Mouse (Mus musculus): ENCODE measurements around the gene Bco2.

Gene Bco2

DNA sequence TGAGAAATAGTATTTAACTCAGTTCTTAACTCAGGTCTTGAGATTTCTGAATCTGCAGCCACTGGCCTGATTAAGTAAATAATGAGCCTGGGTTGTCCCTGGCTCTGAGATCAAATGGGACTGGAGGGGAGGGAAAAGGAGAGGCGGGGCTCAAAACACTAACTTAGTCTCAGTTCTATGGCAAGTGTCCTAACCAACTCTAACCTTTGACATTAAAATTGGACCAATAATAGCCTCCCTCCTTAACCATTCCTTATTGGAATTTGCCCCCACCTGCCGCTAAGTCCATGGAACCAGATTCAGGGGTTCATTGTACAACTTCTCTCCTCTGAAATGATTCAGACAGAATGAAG is at the start of gene Bco2:
Gene Bco2, minus strand, starts transcription at position 88 of the 353 bp plus-strand sequence.
- no peak for DNase-seq

DNA sequence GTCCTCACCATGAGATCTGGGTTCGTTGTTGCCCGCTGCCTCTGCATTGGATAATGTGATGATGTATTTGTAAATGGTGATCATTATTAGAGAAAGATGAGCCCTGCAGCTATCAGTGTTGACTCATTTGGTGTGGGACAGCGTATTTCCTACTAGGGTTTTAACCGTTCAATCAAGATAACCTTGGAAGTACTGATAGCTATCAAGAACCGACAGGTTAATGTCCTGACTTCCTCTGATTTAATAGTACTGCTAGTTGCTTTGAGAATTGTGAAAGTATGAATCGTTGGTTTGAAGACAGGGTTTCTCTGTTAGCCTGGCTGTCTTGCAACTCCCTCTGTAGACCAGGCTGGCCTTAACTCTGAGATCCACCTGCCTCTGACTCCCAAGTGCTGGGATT is 49.4 kb upstream of the Bco2 start:
- no peak for DNase-seq

DNA sequence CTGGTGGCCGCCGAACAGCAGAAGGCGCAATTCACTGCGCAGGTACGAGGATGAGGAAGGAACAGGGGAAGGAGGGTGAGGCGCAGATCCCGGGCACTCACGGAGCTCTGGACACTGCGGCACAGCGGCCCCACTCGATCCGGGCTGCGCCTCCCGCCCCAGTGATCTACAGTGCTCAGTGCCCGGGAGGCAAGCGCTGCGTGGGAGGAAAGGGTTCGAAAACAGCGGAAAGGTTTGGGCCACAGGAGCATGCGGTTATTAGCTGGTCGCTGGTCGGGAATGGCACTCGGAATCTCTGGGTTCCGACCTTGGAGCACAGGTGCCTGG is 49.0 kb upstream of the Bco2 start:
- DNase-seq: no peak

DNA sequence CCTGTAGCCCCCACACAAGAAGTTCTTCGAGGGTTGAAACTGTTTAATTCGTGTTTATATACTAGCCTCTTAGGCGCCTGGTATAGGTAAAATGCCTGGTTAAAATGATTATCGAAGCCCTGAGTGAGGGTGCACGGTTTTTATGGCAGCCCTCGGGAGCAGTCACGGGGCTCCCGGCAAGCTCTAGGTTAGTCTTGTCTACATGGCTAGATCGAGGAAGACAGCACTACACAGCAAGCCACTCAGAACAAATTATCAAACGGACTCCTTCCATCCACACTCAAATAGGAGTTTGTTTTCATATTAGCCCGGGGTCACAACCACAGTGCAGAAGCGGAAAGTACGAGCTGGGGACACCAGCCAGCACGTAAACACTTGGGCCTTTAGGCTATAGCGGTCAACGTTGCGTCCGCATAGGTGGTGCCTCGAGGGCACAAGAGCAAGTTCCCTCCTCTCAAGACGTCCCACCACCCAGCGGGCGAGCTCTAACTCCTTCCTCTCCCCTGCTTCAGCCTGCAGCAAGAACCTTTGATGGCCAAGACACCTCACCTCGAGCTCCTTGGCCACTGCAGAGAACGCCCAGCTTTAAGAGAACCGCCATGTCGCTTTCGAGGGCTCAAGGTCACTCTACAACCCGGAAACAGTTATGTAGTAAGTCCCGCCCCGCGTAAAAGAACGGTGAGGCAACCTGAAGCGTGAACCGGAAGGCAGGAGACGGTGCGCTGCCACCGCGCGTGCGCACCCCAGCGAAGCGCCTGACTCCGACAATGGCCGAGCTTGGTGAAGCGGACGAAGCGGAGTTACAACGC is 48.4 kb upstream of the Bco2 start, which contains the start of the genes Sdhd and Timm8b:
Gene Sdhd, minus strand, starts transcription at position 624 of the 809 bp plus-strand sequence.
Gene Timm8b, plus strand, starts transcription at position 722 of the 809 bp plus-strand sequence.
- peak; percentile 92 for DNase-seq

DNA sequence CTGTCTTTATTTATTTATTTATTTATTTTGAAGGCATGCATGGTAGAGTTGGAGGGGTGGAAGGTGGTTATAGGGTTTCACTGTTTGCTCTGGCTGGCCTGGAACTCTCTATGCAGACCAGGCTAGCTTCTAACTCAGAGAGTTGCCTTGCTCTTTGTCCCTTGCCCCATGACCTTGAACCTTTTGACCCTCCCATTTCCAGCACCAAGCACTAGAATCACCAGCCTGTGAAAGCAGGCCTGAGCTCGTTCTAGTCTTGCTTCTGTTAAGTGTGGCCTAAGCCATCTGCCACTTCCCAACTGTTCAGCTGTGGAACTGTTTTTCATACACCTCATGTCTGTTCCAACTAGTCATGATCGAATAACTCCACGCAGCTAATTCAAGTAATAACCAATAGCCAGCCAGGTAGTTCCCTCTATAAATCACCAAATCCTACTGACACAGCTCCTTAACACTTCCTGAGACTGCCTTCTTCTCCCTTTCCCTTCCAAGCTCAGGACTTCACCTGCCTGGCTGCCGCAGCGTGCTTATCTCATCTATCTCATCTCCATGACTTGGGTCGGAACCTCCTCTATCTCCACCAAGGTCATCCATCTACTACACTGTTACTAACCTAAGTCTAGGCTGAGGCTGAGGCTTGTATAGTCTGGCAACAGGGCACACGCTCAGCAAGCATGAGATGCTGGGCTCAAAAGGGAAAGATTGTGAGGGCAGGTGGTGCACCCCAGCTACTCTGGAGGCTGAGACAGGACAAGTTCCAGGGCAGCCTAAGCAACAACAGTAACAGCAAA is 47.3 kb upstream of the Bco2 start:
- DNase-seq: no peak

DNA sequence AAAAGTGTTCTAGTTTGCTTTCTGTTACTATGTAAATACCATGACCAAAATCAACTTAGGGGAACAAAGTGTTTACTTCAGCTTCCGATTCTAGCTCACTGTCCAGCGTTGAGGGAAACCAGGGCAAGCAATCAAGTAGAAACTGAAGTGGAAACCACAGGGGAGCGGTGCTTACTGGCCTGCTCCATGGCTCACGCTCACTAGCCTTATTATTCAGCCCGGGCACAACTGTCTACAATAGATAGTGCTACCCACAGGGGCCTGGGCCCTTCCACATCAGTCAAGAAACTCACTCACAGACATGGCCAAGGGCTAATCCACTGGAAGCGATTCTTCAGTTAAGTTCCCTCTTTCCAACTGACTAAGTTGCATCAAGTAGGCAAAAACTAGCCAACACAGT is 46.6 kb upstream of the Bco2 start:
- no peak for DNase-seq

DNA sequence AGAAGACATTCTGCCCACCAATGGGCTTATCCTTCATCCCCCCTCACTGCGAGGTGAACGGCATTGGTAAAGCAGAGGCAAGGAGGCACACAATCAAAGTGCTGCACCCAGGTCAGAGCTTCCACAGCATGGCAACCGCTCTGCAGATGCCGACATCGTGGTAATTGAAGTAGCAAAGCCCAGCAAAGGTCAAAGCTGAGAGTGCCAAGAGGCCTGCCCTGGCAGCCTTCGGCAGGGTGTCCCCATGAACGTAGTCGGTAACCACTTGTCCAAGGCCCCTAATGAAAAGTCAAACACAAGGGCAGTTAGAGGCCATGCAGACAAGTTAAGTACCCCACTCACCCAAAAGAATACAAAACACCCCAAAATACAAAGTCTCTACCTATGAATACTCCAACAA is 42.0 kb upstream of the Bco2 start:
- DNase-seq: no peak

DNA sequence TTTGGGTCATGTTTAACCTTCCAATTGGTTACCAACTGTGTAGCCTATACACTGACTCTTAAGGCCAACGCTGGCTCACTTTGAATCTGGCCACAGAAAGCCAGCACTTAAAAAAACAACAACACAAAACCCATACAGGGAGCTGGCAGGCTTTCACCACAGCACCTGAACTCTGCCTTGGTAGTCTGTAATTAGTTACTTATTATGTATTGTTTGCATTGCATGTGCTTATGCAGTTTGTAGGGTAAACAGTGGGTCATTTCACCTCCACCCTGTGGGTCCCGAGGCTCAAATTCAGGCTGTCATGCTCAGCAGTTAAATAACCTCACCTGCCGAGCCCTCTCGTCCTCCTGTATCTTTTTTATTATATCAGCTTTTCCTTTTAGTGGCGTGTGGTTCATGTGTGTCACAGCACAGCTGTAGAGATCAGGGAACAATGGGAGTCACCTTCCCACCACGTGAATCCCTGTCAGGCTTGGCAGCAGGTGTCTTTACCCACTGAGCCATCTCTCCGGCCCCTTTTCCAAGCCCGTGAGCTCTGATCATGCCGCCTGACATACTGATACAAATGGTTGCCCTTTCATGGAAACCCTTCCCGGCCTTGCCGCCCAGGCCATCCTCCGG is 39.9 kb upstream of the Bco2 start:
- no peak for DNase-seq

DNA sequence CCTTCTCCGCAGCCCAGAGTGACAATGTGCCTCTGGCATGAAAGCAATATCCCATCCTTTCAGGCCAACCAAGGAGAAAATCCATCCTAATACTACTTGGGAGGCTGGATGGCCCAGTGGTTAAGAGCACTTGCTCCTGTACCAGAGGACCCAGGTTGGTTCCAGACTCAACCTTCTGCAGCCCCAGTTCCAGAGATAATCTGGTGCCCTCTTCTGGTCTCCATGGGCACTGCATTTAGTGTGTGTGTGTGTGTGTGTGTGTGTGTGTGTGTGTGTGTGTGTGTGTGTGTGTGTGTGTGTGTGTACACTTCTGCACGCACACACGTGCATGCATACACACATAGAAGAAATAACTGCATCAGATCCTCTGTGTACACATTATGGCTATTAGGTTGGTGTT is 38.6 kb upstream of the Bco2 start:
- peak; percentile 51 for DNase-seq

DNA sequence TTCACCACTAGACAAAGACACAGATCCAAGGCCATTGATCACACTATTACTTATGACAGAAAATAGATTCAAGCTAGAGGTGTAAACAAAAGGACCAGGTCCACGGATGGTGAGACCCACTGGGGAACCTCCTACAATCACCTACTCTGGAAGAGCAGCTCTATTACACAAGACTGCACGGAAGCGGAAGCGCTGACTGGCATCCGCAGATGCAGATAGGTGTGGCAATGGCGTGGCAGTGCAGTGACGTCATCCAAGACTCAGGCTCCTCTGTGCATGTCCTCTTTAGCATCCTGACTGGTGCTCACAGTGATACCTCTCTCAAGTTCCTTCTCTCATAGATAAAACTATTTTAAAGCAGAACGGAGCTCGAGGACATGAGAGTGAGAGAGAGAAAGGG is 38.0 kb upstream of the Bco2 start:
- DNase-seq: no peak

DNA sequence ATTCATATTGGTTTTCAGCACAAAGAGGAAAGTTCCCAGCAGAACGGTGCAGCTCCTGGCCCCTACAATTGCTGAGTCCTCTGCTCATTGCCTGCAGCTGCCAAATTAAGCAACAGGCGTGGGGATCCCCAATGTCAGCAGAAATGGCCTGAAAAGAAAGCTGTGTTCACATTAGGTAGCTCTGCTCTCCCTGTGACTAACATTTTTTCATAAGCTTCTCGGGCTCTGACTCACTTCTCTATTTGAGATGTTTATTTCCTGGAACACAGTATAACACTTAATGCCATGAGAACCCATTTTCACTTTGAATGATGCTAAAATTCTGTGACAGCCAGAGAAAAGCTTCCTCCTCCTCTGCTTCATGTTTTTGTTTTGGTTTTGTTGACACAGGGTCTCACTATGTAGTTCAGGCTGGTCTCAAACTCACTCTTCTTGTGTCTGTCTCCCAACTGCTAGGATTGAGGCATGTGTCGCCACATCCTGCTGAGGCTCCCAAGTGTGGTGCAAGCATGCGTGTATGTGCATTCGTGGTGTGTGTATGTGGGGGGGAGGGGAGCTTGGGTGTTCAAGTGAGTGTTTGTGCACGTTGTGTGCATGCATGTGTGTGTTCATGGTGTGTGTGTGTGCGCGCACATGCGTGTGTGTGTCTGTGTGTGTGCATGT is 36.0 kb upstream of the Bco2 start:
- DNase-seq: no peak

DNA sequence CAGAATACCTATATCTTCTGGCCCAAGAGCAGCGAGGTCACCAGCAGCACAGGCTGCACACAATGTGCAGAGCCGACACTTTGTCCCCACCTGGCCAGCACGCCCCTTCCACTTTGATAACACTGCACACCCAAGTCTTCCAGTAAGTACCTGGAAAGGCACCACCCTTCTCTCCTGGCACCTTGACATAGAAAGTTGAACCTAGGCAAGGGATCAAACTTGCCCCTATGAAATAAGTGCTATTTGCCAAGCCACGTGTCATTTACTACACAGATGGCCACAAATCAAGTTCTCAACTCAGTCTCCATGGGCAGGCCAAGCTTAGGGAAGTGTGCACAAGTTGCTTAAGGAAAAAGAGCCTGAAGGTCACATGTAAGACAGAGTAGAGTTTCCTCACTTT is 32.0 kb upstream of the Bco2 start:
- DNase-seq: no peak

DNA sequence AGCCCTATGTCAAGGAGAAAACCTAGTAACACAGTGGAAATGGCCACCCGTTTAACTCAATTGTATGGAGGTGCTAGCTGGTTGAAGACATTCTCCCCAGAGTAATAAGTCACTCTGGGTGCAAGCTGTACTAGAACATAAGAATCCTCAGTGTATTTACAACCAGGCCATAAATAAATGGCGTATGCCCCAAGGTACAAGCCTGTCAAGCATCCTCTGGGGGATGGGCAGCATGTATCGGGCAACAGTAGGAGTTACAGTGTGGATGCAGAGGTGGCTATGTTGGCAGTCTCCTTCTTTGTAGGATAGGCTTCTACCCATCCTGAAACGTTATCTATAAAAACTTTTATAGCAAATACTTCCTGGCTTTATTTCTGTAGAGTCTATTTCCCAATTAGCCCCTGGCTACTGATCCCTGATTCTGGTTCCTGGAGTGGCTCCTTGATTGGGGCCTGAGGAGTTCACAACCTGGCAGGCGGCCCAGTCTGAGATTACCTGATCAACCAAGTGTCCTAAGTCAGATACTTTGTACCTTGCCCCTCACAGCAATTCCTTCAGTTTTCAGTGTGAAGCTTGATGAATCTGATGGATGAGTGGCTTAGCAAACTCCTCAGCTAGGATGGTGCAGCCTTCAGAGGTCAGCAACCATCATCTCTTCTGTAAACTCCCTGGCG is 30.3 kb upstream of the Bco2 start:
- DNase-seq: no peak

DNA sequence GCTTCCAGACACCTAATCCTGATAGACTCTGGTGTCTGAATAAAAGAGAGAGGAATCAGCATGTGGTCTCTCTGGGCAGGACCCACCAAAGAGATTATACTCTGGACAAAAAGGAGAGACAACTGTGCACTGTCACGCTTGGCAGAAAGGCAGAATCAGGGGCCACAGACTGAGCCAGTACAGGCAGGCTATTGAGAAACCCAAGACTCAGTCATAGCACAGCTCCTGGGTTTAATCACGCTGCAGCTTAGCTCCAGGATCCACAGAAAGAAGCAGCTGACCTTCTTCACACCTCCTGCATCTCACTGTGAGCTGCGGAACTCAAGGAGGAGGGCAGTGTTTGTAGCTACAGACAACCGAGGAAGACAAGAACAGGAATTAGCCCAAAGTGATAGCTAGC is 25.4 kb upstream of the Bco2 start:
- no peak for DNase-seq

DNA sequence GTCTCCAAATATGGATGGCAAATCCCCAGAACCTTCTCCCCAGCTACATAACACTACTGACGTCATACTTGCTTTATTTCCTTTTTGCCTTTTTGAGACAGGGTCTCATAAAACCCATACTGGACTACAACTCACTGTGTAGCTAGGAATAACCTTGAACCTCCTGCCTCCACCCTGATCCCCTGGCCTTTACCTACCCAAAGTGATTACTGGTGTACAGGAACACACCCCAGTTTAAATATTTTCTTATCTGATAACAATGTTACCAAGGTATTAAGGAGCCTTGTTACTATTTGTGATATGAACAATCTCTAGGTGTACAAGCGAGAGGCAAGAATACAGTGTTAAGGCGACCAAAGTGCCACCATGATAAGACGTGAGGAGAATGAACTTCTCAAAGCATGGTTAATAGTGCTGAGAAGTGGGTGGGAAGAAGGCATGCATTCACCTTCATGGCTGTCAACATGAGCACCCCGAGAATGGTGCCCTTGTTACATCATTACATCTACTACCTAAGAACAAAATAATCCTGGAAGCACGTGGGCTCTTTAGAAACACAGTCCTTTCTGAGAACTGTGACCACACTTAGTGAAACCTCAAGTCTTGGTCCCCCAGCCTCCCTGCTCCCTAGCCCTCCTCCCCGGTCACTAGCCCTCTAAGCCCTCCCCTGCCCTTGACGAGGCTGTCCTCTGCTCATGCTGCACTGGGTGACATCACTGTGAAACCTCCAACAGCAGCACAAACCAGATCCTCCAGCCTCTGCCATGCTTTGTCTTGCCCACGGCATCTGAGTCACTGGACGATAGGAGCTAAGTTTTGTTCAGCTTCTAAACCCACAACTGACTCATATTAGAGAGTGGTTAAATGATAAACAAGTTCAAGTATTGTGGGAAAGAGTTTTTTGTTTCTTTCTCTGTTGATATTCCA is 14.9 kb upstream of the Bco2 start:
- DNase-seq: no peak

DNA sequence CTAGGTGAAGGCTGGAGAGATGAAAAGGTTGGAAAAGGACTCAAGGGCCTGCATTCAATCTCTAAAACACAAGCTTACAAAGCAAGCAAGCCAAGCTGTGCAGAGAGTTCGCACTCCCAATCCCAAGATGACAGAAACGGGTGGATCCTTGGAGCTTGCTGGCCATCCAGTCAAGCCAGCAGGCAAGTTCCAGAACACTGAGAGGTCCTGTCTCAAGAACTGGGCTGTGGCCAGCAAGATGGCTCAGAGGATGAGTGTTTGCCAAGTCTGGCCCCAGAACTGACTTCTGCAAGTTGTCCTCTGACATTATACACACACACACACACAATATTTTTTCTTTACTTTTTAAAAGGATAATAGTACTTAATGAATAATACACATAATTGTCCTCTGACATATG is 12.9 kb upstream of the Bco2 start:
- DNase-seq: no peak

DNA sequence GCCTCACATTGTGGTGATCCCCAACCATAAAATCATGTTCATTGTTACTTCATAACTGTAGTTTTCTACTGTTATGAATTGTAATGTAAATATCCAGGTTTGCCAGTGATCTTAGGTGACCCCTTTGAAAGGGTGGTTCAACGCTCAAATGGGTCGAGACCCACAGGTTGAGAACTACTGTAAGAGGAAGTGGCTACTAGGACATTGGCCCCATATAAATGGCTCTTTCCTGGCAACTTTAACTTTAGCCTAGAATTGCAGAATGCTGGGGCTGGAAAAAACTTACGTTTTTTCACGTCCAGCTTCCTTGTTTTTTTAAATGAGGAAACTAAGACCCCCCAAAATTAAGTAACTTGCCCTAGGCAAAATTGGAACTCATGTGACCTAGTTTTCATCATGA is 12.4 kb upstream of the Bco2 start:
- no peak for DNase-seq

DNA sequence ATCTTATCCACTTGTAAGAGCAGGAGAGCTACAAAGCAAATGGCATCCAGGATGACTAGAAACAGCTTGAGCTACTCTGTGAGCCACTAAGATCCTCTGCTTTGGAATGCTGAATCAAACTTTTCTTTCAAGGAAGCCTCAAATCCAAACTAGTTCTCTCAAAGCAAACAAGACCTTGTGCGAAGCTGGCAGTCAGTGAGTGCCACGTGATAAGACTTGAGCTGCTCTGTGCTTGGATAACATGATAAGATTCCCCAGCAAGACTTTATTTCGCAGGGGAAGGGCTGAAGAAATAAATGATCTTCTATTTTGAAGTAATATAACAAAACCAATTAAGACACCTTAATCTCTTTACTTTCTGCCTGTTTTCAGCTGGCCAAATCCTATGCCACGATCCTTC is 11.0 kb upstream of the Bco2 start:
- DNase-seq: no peak

DNA sequence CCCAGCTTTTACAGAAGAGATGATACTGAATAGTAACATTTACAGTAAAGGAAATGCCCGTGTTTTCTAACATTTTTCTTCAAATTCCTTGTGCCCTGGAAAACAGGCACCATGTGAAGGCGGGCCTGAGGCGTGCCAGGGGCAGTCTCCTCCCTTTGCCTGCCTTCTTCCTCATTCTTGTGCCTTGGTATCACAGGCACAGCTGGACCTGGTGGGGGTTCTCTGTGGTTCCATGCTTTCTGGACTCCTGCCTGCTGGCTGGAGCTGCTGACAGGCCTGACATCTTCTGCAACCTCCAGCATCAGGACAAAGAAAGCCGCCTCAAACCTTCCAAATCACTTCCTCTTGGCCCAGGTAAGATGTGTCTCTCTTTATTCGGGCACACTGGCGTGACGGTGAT is 10.2 kb upstream of the Bco2 start:
- no peak for DNase-seq

DNA sequence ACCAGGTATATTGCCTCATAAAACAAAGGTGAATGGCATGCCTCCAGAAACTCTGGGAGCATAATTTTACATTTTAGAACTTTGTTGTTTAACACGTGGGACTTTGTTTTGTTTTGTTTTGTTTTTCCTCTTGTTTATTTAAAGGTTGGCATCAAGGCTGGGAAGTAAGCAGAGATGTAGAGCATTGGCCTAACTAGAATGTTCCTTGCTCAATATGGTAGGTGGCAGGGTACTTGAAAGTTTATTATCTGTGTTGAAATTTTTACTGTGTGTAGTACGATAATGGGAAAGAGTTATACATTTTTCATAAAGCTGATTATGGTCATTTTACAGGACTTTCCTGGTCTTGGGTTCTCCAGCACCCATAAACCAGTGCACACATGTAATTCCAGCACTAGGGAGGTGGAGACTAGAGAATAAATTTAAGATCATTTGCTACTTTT is 7.0 kb upstream of the Bco2 start:
- DNase-seq: no peak

DNA sequence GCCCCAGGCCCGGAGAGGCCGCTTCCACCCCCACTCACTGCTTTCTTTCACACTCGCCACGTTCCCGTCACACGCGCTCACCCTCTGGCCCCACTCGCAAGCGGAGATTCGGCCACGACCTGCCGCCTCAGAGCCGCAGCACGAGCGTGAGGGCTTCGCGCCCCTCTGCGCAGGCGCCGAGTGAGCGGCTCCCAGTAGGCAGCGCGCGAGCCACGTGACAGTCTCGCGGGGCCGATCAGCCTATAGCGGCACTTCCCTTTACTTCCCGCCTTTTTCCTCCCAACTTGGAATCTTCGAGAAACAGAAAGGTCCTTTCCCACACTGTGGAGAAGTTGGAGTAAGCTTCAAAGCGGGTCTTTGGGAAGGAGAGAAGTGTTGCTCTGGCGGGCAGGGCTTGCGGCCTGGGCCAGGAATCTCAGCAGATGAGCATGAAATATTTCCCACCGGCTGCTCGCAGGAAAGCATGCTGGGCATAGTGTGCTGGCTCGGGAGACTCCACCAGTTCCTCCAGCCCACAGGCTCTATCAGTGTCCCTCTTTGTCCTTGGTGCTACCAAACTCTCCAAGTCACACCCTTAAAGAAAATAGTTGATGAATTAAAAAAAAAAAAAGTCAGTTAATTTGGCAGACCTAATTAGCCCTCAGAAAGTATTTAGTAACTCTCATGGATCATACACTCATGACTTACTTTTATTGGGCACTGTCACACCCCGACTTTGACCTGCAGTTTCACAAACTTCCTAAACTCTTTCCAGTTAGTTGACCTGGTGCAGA is 6.3 kb upstream of the Bco2 start, which contains the start of gene Tex12:
Gene Tex12, minus strand, starts transcription at position 181 of the 773 bp plus-strand sequence.
- no peak for DNase-seq

All from thymus, postnatal 25 days (tissue).